Mouse (Mus musculus): Measurements from ENCODE around the gene Slc25a26. TPM values are rescaled to one million over a fixed set of nuclear protein-coding genes. Genes with fewer than 3 reads are reported as not detected.
"Not testable (repeated sequence)": the region's sequence is repeated elsewhere in the genome, so short reads cannot be mapped to it uniquely, and the experiment has no call there.

Gene Slc25a26
- total RNA-seq, 2 experiments from 2014 or later = 4.5 to 6.5 TPM

- no peak for ATAC-seq (replicated peaks; ENCODE audit: poor library complexity)
Observed at GRCm38 (mm10) chr6:94550298-94550697, 50.2 kb downstream of the Slc25a26 start.

DNA sequence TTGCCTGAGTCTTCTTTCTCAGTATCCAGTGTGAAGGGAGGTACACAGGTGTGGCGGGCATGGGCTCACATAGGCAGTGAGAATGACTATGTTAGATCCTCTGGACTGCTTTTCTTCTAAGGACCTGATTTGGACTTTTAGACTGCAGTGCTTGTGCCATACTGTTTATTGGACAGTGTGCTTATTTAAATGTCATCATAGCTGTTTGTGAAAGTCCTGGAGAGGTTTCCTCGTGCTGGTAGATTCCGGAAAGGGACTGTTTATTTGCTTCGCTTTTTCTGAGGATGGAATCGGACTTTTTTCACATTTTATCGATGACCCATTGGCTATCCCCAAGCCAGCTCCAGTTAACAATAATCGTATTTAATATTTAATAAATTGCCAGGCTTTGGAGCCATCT, 50.7 kb downstream of the Slc25a26 start:
- ATAC-seq (replicated peaks; ENCODE audit: poor library complexity) = no peak

GRCm38 (mm10) chr6:94553085-94553484, 53.0 kb downstream of the Slc25a26 start:
- no peak for ATAC-seq (replicated peaks; ENCODE audit: poor library complexity)

DNA sequence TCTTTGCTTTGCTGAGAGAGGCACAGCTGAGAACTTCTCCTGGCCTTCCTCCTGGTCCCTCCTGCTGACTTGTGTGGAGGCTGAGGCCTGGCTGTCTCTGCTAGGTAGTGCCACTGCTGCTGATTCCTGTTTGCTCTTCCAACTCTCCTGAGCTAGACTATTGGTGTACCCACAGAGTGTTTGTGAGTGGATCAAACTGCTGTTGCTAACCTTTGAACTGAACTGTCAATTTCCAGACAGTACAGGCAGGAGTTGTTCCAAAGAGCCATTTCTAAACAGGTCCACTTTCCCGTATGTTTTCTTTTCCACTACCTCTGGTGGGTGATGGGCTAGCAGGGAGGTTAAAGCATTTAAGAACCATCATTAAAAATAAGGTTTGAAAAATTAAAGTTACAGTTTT, 58.5 kb downstream of the Slc25a26 start:
- not testable (repeated sequence) for ATAC-seq (replicated peaks; ENCODE audit: poor library complexity)

- no peak for ATAC-seq (replicated peaks; ENCODE audit: poor library complexity)
Observed at GRCm38 (mm10) chr6:94560896-94561295, 60.8 kb downstream of the Slc25a26 start.

DNA sequence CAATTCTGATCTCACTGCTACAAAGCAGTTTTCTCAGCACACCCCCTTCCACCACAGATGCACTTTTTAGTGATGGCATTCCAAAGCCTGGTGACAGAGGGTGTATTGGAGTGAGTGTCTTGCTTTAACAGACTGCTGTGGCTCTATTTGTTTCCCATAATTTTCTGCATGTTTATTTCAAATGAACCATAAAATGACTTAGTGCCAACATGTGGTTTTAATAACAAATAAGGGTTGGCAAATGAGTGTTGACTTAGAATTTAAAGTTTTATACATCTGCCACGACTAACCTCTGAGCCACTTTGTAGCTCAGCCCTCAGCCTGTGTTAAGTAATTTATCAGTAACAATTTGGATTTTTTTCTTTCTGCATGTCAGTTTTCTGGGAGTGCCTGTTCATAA, 61.2 kb downstream of the Slc25a26 start:
- no peak for ATAC-seq (replicated peaks; ENCODE audit: poor library complexity)

- ATAC-seq (replicated peaks; ENCODE audit: poor library complexity) = no peak
Observed at GRCm38 (mm10) chr6:94563203-94563940, 63.2 kb downstream of the Slc25a26 start.

DNA sequence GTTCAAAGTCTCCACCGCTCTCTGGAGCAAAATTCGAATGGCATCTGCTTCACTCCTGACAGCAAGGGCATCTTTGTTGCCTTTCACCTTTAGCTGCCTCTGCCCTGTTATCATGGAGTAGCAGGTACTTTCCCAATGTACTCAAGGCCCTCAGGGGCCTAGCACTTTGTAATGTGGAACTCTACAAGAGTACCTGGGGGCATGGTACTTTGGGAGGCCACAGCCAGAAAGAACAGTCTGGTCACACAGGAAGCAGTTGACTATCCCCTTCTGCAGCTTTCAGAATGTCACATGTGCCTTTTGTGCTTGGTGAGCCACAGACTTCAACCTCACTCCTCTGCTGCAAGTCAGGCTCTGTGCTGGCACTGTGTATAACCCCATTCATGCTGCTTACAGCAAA, 65.6 kb downstream of the Slc25a26 start:
- no peak for ATAC-seq (replicated peaks; ENCODE audit: poor library complexity)

- 0 out of 2 replicates have a peak, but pooled peaks have one; percentile 34 for ATAC-seq (replicated peaks; ENCODE audit: poor library complexity)
Observed at GRCm38 (mm10) chr6:94568040-94568439, 67.9 kb downstream of the Slc25a26 start.

- ATAC-seq (replicated peaks; ENCODE audit: poor library complexity) = no peak
Observed at GRCm38 (mm10) chr6:94575526-94576166, 75.5 kb downstream of the Slc25a26 start.

DNA sequence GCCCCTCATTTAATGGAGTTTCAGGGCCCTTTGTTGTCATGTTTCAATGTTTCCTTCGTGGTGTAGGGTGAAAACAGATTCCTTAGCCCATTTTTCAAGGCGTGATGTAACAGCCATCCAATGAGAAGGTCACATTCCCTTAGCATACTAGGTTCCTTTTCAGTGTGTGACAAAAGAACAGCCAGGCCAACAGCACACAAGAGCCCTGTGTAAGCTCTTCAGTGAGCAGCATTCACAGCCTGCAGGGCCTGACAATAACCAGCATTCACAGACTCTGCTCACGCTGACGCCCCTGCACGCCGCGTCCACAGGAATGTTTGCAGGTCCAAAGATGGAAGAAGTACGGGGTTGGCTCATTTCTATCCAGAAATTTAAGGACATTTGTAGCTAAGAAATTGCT, 77.9 kb downstream of the Slc25a26 start:
- ATAC-seq (replicated peaks; ENCODE audit: poor library complexity) = no peak

DNA sequence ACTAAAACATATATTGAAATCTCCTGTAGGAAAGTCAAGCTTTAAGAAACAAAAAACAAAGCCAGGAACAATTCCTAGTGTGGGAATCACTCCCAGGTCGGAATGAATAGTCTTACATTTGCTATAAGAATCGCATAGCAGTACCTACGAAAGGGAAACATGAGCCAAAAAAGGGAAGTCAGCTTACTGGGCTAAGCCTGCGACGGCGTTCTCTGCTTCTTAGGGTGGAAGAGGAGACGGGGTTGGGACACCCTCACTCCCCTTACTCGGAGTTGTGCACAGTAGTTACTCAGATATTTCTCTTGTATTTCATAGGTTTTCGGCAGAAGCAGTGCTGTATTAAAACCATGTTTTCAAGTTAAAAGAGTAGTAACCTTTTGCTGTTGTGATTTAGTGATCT, 81.9 kb downstream of the Slc25a26 start:
- ATAC-seq (replicated peaks; ENCODE audit: poor library complexity) = peak; percentile 65

- ATAC-seq (replicated peaks; ENCODE audit: poor library complexity) = no peak
Observed at GRCm38 (mm10) chr6:94584147-94584695, 84.1 kb downstream of the Slc25a26 start.

DNA sequence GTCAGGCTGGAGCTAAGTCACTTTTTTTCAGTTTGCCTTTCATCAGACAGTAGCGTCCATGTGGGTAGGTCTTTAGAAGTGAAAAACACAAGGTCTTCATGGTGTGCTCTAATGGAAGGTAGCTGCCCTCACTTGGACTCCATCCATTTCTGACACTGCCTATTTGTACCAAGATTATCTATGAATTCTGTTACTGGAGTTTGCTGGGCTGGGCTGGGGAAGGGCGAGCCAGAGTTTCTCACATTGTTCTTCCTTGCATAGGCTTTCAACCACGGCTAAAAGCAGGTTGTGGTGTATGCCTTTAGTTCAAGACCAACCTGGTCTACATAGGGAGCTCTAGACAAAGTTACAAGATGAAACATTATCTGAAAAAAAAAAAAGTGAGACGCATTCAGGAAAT, 84.8 kb downstream of the Slc25a26 start:
- ATAC-seq (replicated peaks; ENCODE audit: poor library complexity) = no peak

DNA sequence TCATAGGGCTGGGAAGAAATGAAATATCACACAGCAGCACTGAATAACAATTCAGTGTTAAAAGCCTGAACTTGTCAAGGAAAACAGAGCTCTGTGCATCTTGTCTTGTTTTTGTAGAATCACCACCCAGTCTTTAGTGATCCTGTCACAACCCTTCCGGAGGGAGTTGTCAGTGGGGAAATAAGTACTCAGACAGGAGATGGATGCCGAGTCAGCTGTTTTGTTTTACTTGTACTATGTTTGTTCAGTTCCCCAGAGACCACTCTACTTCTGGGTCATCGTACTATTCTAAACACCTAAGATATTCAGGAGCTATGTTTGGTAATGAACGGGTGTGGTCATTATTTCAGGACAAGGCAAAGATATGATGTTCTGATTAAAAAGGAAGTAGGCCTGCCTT, 88.2 kb downstream of the Slc25a26 start:
- ATAC-seq (replicated peaks; ENCODE audit: poor library complexity) = no peak

- ATAC-seq (replicated peaks; ENCODE audit: poor library complexity) = no peak
Observed at GRCm38 (mm10) chr6:94592243-94592642, 92.1 kb downstream of the Slc25a26 start.

DNA sequence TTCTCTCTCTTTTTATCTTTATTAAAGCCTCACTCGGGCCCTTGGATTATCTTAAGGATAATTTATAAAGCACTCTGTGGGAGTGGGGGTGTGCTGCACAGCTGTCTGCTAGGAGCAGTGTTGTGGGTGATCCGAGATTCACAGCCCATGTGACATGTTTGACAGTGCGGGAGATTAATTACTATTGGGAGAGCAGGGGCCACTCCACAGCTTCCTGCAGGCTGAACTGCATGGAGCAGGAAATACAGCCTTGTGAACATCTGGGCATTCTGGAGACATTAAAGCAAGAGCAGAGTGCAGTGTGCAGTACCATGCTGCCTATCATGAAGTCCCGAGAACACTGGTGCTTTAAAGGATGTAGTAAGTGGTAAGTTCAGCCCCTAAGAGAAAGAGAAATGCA, 92.6 kb downstream of the Slc25a26 start:
- ATAC-seq (replicated peaks; ENCODE audit: poor library complexity) = no peak

- ATAC-seq (replicated peaks; ENCODE audit: poor library complexity) = no peak
Observed at GRCm38 (mm10) chr6:94594096-94594665, 94.0 kb downstream of the Slc25a26 start.

DNA sequence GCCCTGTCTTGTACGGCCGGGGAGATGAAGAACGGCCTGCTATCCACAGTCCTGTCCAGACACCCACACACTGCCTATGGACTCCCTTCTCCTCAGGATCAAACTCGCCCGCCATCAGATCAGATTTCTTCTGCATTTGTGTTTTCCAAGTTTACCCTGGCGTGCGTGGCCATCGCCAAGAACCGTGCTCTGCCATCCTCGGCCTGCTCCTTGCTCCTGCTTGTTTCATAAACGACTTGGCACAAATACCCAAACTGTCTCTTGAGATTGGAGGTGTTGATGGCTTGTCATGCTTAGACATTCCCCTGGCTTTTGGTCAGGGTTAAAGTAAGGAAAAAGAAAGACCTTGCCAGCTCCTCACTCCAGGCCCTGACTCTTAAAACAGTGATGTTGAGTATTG, 94.6 kb downstream of the Slc25a26 start:
- ATAC-seq (replicated peaks; ENCODE audit: poor library complexity) = no peak

DNA sequence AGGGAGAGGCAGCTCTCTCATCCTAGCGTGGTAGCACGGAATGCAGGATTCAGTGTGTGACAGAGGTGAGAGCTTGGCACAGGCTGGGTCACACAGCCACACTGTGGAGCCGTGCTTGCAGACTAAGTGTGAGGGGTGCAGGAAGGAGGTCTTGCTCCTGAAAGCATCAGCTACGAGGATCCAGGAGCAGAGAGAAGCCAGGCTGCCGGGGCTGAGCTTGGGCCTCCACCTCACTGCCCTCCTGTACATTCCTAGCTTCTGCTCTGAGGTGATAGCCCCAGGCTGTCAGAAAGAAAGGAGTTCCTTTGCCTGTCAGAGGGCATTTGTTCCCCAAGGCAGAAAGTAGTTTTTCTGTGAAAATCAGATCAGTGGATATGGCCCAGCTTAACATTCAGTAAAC, 95.1 kb downstream of the Slc25a26 start:
- ATAC-seq (replicated peaks; ENCODE audit: poor library complexity) = no peak

DNA sequence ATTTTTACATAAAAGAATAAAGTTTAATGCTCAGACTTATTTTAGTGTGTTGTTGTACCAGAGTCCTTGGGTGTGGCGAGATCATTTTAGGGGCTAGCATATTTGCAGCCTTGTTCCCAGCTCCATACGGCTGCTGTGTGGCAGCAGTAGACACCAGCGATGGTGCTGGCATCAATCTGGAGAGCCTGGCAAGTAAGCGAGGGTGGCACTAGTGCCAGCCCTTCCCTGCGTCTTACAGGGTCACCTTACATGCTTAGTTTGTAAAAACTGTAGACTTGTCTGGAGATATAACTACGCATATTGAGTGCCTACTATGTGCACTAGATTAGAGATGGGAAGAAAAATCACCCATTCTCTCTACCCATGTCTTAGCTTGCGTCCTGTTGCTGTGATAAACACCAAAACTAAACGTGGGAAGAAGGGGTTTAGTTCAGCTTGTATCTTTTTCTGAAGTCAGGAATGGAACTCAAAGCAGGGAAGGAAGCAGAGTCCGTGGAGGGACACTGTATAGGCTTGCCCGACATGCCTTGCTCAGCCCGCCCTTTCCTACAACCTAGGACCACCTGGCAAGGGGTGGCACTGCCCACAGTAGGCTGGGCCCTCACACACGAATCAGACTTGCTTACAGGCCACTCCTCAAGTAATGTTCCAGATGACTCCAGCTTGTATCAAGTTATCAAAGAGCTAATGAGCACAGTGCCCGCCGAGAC, 96.1 kb downstream of the Slc25a26 start:
- ATAC-seq (replicated peaks; ENCODE audit: poor library complexity) = no peak
